Mouse (Mus musculus): ENCODE measurements around the gene Wfdc2. TPM values are rescaled to one million over a fixed set of nuclear protein-coding genes. Genes with fewer than 3 reads are reported as not detected.

The Wfdc2 gene
- polyA plus RNA-seq, 1 experiment from 2014 or later: 28.0 TPM

DNA sequence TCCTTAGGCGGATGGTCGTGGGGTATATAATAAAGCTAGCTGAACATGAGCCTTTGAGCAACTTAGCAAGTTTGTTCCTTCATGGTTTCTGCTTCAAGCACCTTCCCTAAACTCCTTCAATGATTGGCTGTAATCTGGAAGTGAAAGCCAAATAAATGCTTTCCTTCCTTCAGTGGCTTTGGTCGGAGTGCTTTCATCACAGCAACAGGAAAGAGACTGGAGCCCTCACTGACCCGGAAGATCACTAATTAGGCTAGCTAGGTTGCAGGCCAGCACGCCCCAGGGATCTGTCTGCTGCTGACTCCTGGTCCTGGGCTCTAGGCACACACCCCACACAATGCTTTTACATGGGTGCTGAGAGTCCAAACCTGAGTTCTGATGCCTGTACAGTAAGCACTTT is 33.7 kb upstream of the Wfdc2 start:
- WGBS: 72% methylated on average over 5 of the region's 5 CpGs
- Histone ChIP-seq H3K36me3 (no peaks in the 10 kb centered on the region), H3K9me3 (peaks cover 7% of the 10 kb centered on the region), H3K4me3 (no peak overlapping the region), H3K27ac (no peak overlapping the region), H3K4me1 (no peaks in the 10 kb centered on the region), H3K27me3 (ENCODE audit: insufficient read depth, poor library complexity, severe bottlenecking) (no peaks in the 10 kb centered on the region)
- DNase-seq (ENCODE audit: low spot score): no peak

GRCm38 (mm10) chr2:164531169-164531568 is 31.0 kb upstream of the Wfdc2 start:
- peaks cover 7% of the 10 kb centered on the region for H3K9me3 ChIP-seq
- no peak overlapping the region for H3K4me3 ChIP-seq
- WGBS: 5% methylated on average over 3 of the region's 3 CpGs
- peak; percentile 80 for DNase-seq (ENCODE audit: low spot score)
- H3K27me3 ChIP-seq (ENCODE audit: insufficient read depth, poor library complexity, severe bottlenecking): no peaks in the 10 kb centered on the region
- H3K36me3 ChIP-seq: no peaks in the 10 kb centered on the region
- H3K27ac ChIP-seq: no peak overlapping the region
- no peaks in the 10 kb centered on the region for H3K4me1 ChIP-seq

GRCm38 (mm10) chr2:164534315-164534714 is 27.9 kb upstream of the Wfdc2 start:
- Histone ChIP-seq H3K4me3 (no peak overlapping the region), H3K27ac (no peak overlapping the region), H3K36me3 (no peaks in the 10 kb centered on the region), H3K27me3 (ENCODE audit: insufficient read depth, poor library complexity, severe bottlenecking) (no peaks in the 10 kb centered on the region), H3K4me1 (no peaks in the 10 kb centered on the region), H3K9me3 (no peaks in the 10 kb centered on the region)
- 66% methylated on average over 10 of the region's 10 CpGs for WGBS
- no peak for DNase-seq (ENCODE audit: low spot score)

GRCm38 (mm10) chr2:164537003-164537402 is 25.2 kb upstream of the Wfdc2 start:
- no peak overlapping the region for H3K27ac ChIP-seq
- DNase-seq (ENCODE audit: low spot score): no peak
- no peak overlapping the region for H3K4me3 ChIP-seq
- H3K36me3 ChIP-seq: no peaks in the 10 kb centered on the region
- no peaks in the 10 kb centered on the region for H3K4me1 ChIP-seq
- no peaks in the 10 kb centered on the region for H3K9me3 ChIP-seq
- WGBS: 69% methylated on average over 4 of the region's 4 CpGs
- H3K27me3 ChIP-seq (ENCODE audit: insufficient read depth, poor library complexity, severe bottlenecking): no peaks in the 10 kb centered on the region

DNA sequence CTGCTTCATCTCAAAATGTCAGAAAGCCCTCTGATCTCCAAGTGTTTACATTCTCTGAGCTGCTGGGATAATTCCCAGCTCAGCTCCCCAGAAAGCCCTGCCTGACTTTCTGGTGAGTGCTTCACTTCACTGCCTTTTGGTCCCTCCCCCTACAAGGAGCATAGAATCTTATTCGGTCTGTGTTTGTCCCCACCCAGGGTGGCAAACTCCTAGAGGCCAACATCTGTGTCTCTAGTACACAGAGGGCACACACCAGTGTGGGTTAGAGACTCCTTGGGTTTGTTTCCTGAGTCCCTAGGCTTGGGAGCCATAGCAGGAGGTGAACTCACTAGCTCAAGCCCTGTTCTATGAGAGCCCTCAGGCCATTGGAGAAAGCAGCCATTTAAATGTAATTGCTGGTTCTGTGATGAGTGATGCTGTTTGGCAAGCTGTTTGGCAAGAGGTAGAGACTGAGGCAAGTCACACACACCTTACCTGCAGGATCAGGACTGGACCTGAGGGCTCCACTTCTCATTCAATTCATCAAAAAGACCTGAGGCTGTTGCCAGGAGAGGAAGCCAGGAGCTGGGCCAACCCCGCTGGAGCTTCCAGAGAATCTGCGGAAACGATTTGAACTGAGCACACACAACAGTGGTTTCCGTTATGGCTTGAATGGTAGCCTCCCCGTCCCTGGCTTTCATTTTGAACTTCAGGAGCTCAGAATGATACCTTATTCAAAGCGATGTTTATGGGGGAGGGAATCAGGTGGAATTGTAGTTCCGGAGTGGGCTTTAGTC is 21.4 kb upstream of the Wfdc2 start:
- no peaks in the 10 kb centered on the region for H3K9me3 ChIP-seq
- no peak for DNase-seq (ENCODE audit: low spot score)
- peaks cover 4% of the 10 kb centered on the region; the same call in 1 of the 2 replicates for H3K4me1 ChIP-seq
- WGBS: 42% methylated on average over 8 of the region's 8 CpGs
- H3K36me3 ChIP-seq: no peaks in the 10 kb centered on the region
- no peak overlapping the region for H3K4me3 ChIP-seq
- H3K27me3 ChIP-seq (ENCODE audit: insufficient read depth, poor library complexity, severe bottlenecking): no peaks in the 10 kb centered on the region
- H3K27ac ChIP-seq: no peak overlapping the region

- WGBS: 76% methylated on average over 5 of the region's 5 CpGs
- H3K27me3 ChIP-seq (ENCODE audit: insufficient read depth, poor library complexity, severe bottlenecking): no peaks in the 10 kb centered on the region
- no peak for DNase-seq (ENCODE audit: low spot score)
These were observed 20.1 kb upstream of the Wfdc2 start for GRCm38 (mm10) chr2:164542132-164542531.

GRCm38 (mm10) chr2:164542598-164542997 is 19.6 kb upstream of the Wfdc2 start:
- H3K4me1 ChIP-seq: peaks cover 4% of the 10 kb centered on the region; the same call in 1 of the 2 replicates
- 84% methylated on average over 7 of the region's 7 CpGs for WGBS
- DNase-seq (ENCODE audit: low spot score): no peak
- H3K27me3 ChIP-seq (ENCODE audit: insufficient read depth, poor library complexity, severe bottlenecking): no peaks in the 10 kb centered on the region
- H3K9me3 ChIP-seq: no peaks in the 10 kb centered on the region
- H3K27ac ChIP-seq: no peak overlapping the region
- H3K4me3 ChIP-seq: no peak overlapping the region
- H3K36me3 ChIP-seq: no peaks in the 10 kb centered on the region

More at GRCm38 (mm10) chr2:164542132-164542531, 20.1 kb upstream of the Wfdc2 start:
- peaks cover 4% of the 10 kb centered on the region; the same call in 1 of the 2 replicates for H3K4me1 ChIP-seq
- H3K9me3 ChIP-seq: no peaks in the 10 kb centered on the region
- no peak overlapping the region for H3K4me3 ChIP-seq
- H3K36me3 ChIP-seq: no peaks in the 10 kb centered on the region
- H3K27ac ChIP-seq: no peak overlapping the region

GRCm38 (mm10) chr2:164543745-164544144 is 18.5 kb upstream of the Wfdc2 start:
- H3K27ac ChIP-seq: no peak overlapping the region
- no peaks in the 10 kb centered on the region for H3K36me3 ChIP-seq
- peaks cover 4% of the 10 kb centered on the region; the same call in 1 of the 2 replicates for H3K4me1 ChIP-seq
- no peak for DNase-seq (ENCODE audit: low spot score)
- H3K9me3 ChIP-seq: no peaks in the 10 kb centered on the region
- no peak overlapping the region for H3K4me3 ChIP-seq
- WGBS: 78% methylated on average over 2 of the region's 2 CpGs
- H3K27me3 ChIP-seq (ENCODE audit: insufficient read depth, poor library complexity, severe bottlenecking): no peaks in the 10 kb centered on the region

- Histone ChIP-seq H3K4me1 (peaks cover 4% of the 10 kb centered on the region), H3K27me3 (ENCODE audit: insufficient read depth, poor library complexity, severe bottlenecking) (peaks cover 5% of the 10 kb centered on the region; the same call in 1 of the 2 replicates), H3K4me3 (no peak overlapping the region), H3K36me3 (no peaks in the 10 kb centered on the region), H3K9me3 (no peaks in the 10 kb centered on the region), H3K27ac (no peak overlapping the region)
- 44% methylated on average over 5 of the region's 5 CpGs for WGBS
- no peak for DNase-seq (ENCODE audit: low spot score)
These were observed 17.6 kb upstream of the Wfdc2 start for GRCm38 (mm10) chr2:164544454-164545097.

DNA sequence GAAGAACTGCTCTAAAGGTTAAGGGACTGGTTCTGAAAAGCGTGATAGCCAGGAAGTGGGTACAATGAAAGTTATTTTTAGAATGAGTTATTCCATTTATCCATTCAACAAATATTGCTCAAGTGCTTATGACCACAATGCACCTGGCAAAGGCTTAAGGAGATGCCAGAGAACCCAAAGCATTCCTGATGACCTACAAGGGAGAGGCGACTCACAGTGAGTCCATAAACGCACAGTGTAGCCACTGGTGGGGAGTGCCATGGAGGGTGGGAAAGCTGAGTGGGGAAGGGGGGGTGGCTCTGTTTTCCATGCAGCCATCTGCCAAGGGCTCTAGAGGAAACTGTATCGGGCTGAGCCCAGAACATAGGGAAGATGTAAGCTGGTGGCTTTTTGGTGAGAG is 12.9 kb upstream of the Wfdc2 start:
- 34% methylated on average over 4 of the region's 4 CpGs for WGBS
- DNase-seq (ENCODE audit: low spot score): no peak

GRCm38 (mm10) chr2:164549963-164550894 is 12.0 kb upstream of the Wfdc2 start:
- H3K27me3 ChIP-seq (ENCODE audit: insufficient read depth, poor library complexity, severe bottlenecking): peaks cover 20% of the 10 kb centered on the region; the same call in 1 of the 2 replicates
- no peak overlapping the region; the same call in 1 of the 2 replicates for H3K27ac ChIP-seq
- no peak for DNase-seq (ENCODE audit: low spot score)
- no peaks in the 10 kb centered on the region for H3K36me3 ChIP-seq
- H3K4me3 ChIP-seq: 0 out of 2 replicates have a peak overlapping the region, but pooled peaks have one; percentile 2
- H3K9me3 ChIP-seq: no peaks in the 10 kb centered on the region
- 19% methylated on average over 10 of the region's 10 CpGs for WGBS
- peaks cover 9% of the 10 kb centered on the region for H3K4me1 ChIP-seq

More for the DNA sequence above, 12.9 kb upstream of the Wfdc2 start:
- Histone ChIP-seq H3K4me1 (peaks cover 13% of the 10 kb centered on the region), H3K36me3 (no peaks in the 10 kb centered on the region), H3K9me3 (no peaks in the 10 kb centered on the region), H3K27ac (no peak overlapping the region), H3K27me3 (ENCODE audit: insufficient read depth, poor library complexity, severe bottlenecking) (peaks cover 20% of the 10 kb centered on the region; the same call in 1 of the 2 replicates), H3K4me3 (no peak overlapping the region)

- Histone ChIP-seq H3K27me3 (ENCODE audit: insufficient read depth, poor library complexity, severe bottlenecking) (peaks cover 20% of the 10 kb centered on the region; the same call in 1 of the 2 replicates), H3K36me3 (no peaks in the 10 kb centered on the region)
- 70% methylated on average over 2 of the region's 2 CpGs for WGBS
These were observed 11.3 kb upstream of the Wfdc2 start for GRCm38 (mm10) chr2:164550895-164551269.

More at GRCm38 (mm10) chr2:164550895-164551269, 11.3 kb upstream of the Wfdc2 start:
- Histone ChIP-seq H3K4me1 (peaks cover 9% of the 10 kb centered on the region), H3K27ac (no peak overlapping the region), H3K9me3 (no peaks in the 10 kb centered on the region), H3K4me3 (no peak overlapping the region)
- no peak for DNase-seq (ENCODE audit: low spot score)
